Mouse (Mus musculus) frontal cortex, postnatal 25 days (tissue): ENCODE data around the gene Abt1.

Experiments
- DNase-seq, 2 experiments: peaks; one replicate each; pipeline ENCODE4 v3.0.0; 2022; ENCODE audit warnings: low spot score in 2 of 2

The Abt1 gene

DNA sequence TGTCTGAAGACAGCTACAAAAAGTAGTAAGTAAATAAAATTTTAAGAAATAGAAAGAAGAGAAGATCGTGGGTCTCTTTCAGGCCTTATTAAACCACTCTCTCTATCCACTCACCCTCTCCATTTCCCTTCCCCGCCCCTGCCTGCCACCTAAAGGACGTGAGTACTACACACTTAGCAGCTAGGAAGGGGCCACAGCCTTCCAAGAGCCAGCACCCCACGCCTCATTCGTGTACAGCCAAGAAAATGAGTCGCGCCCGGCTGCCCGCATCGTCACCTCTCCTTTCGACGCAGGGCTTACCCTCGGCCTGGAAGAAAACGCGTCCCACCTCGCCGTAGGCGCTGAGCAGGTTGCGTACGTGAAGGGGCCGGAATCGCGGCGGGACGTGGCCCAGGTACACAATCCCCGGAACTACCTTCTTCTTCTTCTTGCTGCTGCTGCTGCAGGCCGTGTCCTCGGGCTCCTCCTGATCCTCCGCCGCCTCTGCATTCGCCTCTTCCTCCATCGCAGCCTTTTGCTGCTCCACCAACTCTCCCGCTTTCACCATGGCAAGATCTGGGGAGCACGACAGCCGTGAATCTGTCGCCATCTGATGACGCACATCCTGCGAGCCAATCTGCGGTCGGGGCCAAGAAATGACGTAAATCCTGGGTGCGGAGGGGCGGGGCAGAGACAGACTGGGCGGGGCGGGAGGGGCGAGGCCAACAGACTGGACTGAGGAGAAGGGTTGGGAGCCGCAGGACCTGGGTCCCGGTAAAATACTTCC, at the start of gene Abt1:
Gene Abt1, minus strand, starts transcription at position 581 of the 766 bp plus-strand sequence.
- DNase-seq: peak; percentile 87 to 95

GRCm38 (mm10) chr13:23466911-23467310, 43.2 kb upstream of the Abt1 start:
- peak; percentile 45 to 81 for DNase-seq

GRCm38 (mm10) chr13:23466306-23466705, 42.6 kb upstream of the Abt1 start:
- DNase-seq: no peak

GRCm38 (mm10) chr13:23465600-23466109, 42.0 kb upstream of the Abt1 start, which contains the start of gene Btn1a1:
Gene Btn1a1 (minus strand): TSS chr13:23465901.
- DNase-seq: no peak

DNA sequence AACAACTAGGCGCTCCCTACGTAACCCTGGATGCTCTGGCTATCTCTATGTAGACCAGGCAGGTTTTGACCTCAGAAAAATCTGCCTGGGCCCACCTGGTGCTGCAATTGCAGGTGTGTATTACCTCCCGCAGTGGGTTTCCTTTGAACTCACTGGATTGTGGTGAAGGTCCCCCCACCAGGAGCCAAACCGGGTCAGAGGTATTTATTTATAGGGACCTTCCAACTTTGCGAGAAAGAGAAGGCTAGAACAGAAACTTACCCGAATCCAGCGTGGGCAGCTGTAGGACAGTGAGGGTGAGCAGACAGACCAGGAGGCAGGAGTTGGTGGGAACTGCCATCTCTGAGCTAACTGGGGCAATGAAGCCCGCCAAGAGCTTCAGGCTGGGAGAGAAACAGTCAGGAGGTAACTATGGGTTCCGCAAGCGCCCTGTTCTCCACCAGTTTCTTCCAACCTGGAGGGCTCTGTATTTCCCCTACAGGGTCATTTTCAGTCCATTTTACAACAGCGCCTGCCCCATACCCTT, 41.2 kb upstream of the Abt1 start:
- no peak for DNase-seq

- no peak for DNase-seq
Observed at GRCm38 (mm10) chr13:23464224-23464637, 40.6 kb upstream of the Abt1 start.

DNA sequence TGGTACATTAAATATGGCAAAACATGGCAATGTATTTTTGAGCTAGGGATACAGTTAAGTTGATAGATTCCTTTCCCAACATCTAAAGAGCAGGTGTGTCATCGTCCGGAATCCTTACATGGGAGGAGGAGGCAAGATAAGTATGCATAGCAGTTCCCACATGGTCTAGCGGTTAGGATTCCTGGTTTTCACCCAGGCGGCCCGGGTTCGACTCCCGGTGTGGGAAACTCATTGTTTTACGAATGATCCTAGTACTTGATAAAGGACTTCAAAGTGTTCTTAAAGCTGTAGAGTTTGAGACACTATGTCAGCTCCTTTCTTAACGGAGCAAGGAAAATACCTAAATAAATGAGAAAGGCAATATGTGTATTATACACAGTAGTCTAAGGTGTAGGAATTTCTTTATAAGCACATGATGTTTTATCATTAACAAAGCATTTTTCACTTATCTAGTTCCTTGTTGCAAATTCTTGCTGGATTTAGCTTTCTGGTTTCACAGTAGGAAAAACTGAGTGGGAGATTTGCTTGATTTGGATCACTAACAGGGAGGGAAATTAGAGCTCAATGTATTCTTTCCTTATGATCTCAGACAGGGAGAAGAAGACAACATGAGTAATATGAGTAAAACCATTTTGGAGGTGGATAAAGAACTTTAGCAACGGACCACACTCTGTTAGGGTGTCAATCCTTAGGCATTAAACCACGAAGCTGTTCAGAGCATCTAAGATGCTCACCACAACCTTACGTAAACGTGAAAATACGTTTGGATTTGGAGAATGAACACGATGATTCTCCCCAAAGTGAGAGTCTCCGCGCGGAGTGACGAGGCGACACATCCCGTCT, 39.9 kb upstream of the Abt1 start:
- DNase-seq: peak; percentile 83 to 92

GRCm38 (mm10) chr13:23462669-23463068, 39.0 kb upstream of the Abt1 start:
- DNase-seq: no peak

GRCm38 (mm10) chr13:23462063-23462462, 38.4 kb upstream of the Abt1 start:
- DNase-seq: no peak

- DNase-seq: no peak
Observed at GRCm38 (mm10) chr13:23459264-23459846, 35.7 kb upstream of the Abt1 start.

GRCm38 (mm10) chr13:23453926-23454325, 30.3 kb upstream of the Abt1 start:
- DNase-seq: no peak

GRCm38 (mm10) chr13:23453362-23453862, 29.7 kb upstream of the Abt1 start:
- peak; percentile 62 to 81 for DNase-seq

GRCm38 (mm10) chr13:23450398-23450797, 26.7 kb upstream of the Abt1 start:
- peak; percentile 90 to 94 for DNase-seq

DNA sequence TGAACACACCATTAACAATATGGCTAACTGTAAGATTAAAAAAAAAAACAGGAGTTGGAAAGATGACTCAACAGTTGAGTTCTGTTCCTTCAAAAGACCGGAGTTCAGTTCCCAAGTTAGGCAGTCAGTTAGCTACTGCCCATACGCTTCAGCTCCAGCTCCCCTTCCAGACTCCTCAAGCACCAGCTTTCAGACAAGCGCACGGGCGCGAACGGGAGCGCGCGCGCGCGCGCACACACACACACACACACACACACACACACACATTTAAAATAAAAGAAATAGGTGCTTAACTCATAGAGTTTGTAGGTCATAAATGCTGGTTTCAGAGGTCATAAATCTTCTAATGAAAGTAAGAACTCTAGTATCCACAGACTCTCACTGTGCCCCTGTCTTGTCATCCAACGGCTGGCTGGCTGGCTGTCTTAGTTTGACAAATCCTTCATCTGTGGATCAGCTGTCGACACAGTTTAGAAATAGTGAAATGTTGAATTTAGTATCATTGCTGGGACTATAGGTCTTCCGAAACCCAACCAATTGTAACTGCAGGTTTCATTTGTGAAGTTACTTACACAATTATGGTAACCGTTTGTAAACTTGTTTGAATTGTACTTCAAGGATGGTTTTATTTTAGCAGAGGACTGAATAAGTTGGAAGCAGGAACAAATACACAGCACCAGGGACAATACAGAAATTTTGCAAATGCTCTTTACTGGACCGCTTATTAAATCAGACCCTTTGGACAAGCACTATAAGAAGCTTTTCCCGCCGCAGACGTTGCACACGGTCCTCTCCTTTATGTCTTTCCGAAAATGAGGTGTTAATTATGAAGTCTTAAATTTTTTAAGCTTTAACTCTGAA, 25.8 kb upstream of the Abt1 start:
- peak in 1 of 2 experiments; percentile 39 for DNase-seq

GRCm38 (mm10) chr13:23448758-23449157, 25.1 kb upstream of the Abt1 start:
- no peak for DNase-seq

- DNase-seq: peak; percentile 91 to 95
Observed at GRCm38 (mm10) chr13:23446498-23446952, 22.9 kb upstream of the Abt1 start.

DNA sequence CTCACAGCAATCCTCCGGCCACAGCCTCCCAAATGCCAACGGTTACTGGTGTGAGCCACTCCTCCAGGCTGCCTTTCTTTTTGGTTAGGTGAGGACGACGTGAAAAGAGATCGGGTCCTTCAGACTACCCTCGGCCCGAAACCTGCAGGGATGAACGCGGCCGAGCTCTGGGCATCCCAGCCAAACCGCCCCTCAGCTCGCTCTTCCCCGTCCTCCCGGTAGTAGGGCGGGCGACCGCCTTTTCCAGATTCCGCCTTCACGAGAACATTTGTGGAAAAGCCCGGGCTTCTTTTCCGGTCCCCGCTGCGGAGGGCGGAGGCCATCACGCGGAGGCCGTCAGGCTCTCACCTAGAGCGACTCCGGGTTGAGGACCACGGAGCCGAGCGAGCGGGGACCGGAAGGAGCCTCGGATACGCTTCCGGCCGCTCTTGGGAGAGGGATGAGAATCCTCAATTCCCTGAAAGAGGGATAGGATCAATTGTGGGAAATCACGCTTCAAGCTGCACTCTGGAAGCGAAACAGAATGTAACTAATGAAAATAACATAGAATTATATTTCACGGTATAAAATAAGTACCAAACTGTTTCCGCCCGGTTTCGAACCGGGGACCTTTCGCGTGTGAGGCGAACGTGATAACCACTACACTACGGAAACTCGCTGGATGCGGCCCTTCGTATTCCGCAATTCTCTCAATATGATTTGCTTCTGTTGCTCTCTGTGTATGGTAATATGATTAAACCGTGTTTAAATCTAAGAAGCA, 22.1 kb upstream of the Abt1 start:
- DNase-seq: peak; percentile 95 to 98

DNA sequence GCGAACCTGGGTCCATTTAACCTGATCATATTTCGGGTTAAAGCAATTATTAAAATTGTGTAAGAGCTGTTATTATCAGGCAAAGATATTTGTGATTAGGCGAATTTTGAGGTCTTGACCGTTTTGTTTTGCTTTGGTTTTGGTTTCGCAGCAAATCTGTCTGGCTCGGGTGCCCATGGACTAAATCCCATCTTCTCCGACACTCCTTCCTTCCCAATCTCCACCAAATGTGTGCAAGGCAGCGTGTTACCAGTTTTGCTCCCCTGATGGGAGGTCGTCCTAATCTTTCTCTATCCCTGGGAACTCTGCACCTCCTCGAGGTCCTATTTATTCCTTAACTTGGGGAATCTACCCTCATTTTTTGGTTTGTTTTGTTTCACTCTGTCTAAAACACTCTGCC, 21.5 kb upstream of the Abt1 start:
- no peak for DNase-seq

DNA sequence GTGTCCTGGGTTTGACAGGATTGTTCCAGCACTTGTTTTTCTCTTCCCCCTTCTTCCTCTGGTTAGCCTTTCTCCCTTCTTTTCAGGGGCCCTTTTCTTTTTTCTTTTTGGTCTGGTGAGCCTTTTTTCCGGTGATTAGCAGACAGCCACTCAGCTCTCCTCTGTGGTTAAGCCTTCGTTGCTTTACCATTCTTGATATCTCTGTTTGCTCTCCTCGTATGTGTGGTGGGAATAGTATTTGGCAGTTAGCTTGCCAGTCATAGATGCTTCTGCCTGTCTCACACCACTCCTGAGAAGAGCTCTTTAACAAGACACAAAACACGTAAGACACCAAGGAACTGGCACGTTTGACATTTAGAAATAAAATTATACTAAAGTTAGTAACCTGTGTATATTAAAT, 20.8 kb upstream of the Abt1 start:
- no peak for DNase-seq

DNA sequence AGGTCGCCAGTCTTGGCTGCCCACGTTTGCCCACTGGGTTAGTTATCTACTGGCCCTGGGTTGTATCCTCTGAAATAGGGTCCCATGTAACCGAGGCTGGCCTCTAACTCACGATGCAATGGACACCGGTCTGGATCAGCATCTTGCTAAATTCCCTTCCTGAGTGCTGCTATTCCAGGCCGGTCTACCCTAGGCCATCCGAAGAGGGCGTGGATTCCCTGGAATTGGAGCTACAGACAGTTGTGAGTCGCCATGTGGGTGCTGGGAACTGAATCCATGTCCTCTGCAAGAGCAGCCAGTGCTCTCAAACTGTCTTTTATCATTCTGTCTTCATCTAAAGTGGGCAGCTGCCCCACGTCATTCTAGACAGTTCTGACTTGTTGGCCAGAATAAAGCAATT, 16.2 kb upstream of the Abt1 start:
- no peak for DNase-seq
